Mouse (Mus musculus) gastrocnemius, postnatal 10 days (tissue): ENCODE measurements around the gene Pik3r2. TPM values are rescaled to one million over a fixed set of nuclear protein-coding genes. Genes with fewer than 3 reads are reported as not detected.

Source experiments
- DNase-seq: peaks from one replicate; pipeline ENCODE4 v3.0.0; 2021; ENCODE audit warnings: mixed read lengths
- total RNA-seq, 2 experiments: library from RNA; stranded (reverse); gene quantifications; 2 replicates each; pipeline ENCODE4 v1.2.3; 2021

Gene Pik3r2
- total RNA-seq, 2 experiments from 2014 or later, result 39.4 to 47.2 TPM

- DNase-seq, result peak; percentile 21
Measured at GRCm38 (mm10) chr8:70773410-70773809, 3.1 kb downstream of the Pik3r2 start.

GRCm38 (mm10) chr8:70772890-70773289 lies 3.6 kb downstream of the Pik3r2 start:
- DNase-seq, result no peak

DNA sequence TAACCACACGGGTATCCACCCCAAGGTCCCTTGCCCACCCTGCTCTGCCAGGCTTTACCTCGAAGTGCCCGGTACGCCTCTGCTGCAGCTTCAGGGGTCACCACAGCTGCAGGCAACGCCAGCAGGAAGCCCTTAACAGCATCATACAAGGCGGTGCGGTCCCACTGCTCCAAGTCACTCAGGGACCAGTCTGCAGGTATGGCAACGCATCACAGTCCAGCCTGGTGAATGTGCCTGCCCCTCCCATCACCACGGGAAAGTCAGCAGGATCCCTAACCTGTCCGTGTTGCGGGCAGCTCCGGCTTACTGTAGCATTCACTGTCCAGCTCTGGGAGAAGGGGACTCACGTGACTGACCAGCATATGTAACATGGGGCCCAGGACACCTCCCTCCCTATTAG lies 4.4 kb downstream of the Pik3r2 start:
- DNase-seq, result no peak

- no peak for DNase-seq
Measured at GRCm38 (mm10) chr8:70771217-70771616, 5.3 kb downstream of the Pik3r2 start.

DNA sequence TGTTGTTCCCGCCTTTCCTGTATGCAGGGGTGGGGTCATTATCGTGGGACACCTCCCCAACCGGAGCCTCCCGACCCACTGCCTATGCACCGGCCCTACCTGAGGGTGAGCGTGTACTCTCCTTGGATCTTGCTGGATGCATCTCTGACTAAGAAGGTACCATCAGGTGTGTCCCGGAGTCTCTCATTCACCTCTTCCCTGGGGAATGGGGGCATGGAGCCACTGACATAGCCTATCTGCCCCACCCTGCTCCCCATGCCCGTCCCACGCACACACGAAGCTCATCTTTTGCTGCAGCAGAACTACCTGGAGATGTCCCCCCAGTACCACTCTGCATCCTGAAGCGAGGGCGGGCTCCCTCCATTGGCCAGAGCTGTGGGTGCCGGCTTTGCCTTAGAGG lies 5.8 kb downstream of the Pik3r2 start:
- DNase-seq, result no peak

GRCm38 (mm10) chr8:70769858-70770257 lies 6.7 kb downstream of the Pik3r2 start:
- no peak for DNase-seq

- DNase-seq, result peak; percentile 99
Measured at GRCm38 (mm10) chr8:70769359-70769758, 7.2 kb downstream of the Pik3r2 start.

DNA sequence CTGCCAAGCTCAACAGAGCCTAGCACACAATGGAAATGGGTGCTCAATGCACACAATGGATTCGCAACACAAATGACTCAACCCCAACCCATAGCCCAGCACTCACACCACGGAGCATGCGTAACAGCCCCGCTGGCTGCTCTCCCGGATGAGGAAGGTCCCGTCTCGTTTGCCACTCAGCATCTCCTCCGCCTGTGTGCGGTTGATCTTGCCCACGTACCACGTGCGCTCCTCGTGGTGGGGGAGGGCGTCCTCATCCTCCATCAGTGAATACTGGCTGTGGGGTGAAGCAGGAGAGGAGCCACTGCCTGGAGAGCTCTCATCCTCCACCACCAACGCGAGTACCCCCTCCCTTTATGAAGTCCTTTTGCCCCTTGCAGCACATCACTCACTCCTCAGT lies 7.6 kb downstream of the Pik3r2 start:
- no peak for DNase-seq

- DNase-seq, result peak; percentile 25
Measured at GRCm38 (mm10) chr8:70768231-70768776, 8.2 kb downstream of the Pik3r2 start.

GRCm38 (mm10) chr8:70767503-70767902 lies 9.0 kb downstream of the Pik3r2 start:
- no peak for DNase-seq

DNA sequence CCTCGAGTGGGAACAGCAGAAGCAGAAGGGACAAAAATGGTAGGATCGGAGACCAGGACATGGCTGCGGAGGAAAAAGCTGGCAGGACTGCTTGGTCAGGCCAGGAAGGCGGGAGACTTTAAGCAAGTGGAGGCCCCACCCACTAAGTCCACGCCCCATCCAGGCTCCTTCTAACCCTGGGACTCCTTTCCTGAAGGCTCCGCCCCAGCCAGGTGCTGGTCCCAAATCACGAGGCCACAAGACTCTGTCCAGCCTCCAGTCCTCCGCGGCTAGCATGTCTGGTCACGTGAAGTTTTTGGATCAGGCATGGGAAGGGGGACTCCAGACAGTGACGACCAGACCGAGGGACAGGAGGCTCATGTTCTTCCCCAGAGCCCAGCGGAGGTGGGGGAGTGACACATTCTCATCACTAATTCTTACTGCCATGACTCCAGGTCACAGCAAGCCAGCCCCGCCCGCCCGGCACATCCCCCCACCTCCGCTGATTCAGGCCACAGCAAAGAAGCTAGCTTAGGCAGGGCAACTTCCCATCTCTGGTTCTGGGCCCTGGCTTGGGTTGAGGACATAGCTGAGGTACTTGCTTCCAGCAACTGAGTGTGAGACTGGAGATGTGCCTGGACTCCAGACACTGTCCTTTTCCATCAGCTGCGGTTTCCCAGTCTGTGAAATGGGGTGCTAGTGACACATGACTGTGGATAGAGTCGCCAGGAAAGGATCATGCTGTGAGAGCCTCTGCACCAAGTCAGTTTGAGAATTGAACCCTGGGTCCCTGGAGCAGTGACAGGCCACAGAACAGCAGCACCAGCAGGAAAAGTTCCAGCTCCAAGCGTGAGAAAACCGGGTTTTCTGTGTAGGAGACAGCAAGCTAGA lies 9.7 kb downstream of the Pik3r2 start:
- DNase-seq, result peak; percentile 60

GRCm38 (mm10) chr8:70765838-70766570 lies 10.5 kb downstream of the Pik3r2 start:
- DNase-seq, result no peak

DNA sequence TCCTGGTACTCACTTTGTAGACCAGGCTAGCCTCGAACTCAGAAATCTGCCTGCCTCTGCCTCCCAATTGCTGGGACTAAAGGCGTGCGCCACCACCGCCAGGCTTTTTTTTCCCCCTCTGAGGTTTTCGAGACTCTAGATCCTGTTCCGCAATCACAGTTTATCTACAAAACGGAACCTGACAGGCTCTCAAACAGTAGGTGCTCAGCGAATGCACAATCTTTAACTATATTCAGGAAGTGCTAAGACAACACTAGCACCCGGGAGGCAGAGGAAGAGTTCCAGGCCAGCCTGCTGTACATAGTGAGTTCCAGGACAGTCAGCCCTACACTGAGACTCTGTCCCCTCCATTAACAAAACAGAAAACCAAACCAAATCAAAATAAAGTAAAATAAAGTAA lies 11.2 kb downstream of the Pik3r2 start:
- DNase-seq, result no peak

GRCm38 (mm10) chr8:70764676-70765075 lies 11.8 kb downstream of the Pik3r2 start:
- DNase-seq, result no peak

- no peak for DNase-seq
Measured at GRCm38 (mm10) chr8:70764026-70764425, 12.5 kb downstream of the Pik3r2 start.

DNA sequence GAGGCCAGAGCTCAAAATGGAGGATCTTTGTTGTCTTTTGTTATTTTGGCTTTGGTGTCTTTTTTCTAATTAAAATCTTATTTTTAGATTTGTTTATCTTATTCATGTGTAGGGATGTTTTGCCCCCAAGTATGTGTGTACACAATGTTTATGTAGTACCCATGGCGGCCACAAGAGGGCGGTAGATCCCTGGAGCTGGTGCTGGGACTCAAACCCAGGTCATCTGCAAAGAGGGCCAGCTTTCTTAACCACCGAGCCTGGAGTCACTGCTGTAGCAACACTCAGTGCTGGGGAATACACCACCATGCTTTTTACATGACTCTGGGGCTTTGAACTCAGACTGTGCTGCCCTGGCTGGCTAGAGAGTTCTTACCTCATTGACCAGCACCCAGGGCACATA lies 13.2 kb downstream of the Pik3r2 start:
- peak; percentile 68 for DNase-seq

- no peak for DNase-seq
Measured at GRCm38 (mm10) chr8:70762118-70762517, 14.4 kb downstream of the Pik3r2 start.

- peak; percentile 86 for DNase-seq
Measured at GRCm38 (mm10) chr8:70760775-70761406, 15.6 kb downstream of the Pik3r2 start, which contains the start of gene Mpv17l2. TSS of gene Mpv17l2 (minus strand) at chr8:70760946.

DNA sequence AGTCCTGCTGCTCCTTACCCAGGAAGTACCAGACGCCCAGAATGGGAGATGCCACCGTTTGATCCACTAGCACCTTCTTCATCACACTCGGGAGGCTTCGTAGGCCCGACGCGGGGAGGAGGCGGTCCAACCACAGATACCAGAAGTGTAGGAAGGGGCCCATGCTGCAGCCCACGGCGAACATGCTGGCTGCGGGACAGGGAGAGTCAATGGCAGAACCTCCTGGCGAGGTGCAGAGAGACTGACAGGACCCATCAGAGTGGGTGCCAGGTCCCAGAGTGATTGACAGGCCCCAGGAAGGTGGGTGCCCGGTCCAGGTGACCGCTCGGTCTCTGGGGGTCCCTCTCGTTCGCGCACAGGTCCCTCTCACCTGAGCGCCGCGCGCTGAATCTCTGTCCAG lies 16.2 kb downstream of the Pik3r2 start:
- DNase-seq, result no peak

DNA sequence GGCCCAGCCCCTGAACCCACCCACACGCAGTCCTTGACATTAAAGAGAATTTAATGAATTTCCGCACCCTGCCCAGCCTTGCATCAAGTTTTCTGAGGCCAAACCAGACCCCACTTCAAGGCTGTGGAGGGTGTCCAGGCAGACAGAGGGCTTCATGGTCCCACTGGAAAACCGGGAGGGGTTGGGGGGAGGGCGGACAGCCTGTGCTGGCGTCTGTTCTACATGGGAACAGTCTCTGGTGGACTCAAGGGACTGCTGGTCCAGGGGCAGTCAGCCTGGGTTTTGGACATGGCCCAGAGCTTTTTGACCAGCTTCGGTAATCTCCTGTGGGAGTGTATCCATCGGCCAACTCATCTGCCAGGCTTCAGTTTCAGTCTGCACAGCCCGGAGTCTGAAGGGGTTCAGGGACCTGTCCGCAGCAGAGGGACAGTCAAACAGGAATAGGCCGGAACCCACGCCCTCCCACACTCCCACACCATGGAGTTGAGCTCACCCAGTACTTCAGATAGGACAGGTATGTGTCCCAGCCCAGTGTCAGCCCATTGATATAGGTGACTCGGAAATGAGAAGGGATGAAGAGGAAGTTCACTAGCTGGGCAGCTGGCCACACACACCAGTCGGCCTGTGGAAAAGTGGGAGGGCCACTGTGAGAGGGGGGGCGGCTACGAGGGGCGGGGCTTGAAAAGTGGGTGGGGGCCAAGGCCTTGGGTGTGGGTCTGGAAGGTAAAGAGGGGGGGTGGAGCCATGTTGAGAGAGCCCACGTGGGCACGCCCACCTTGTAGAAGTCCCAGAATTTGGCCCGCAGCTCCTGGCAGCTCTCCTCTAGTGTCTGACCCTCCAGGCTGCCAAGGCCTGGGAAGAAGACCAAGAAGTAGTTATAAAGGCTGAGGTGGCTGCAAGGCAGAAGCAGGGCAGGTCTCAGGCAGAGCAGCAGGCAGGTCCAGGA lies 17.6 kb downstream of the Pik3r2 start:
- DNase-seq, result peak; percentile 34

DNA sequence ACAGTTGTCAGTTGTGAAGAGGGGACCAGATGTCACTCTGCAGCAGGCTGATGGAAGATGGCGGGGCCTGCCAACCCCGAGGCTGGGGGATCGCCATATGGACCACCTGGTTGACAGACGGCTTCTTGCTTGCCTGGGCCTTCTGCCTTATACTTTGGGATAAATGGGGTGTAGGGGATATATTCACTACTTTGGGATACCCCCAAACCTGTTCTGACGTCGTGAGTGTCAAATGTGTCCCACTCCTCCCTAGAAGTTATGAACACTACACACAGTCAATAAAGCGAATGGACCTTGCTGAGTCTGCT lies 18.3 kb downstream of the Pik3r2 start:
- DNase-seq, result no peak
